Mouse (Mus musculus) heart, postnatal 36 days (tissue): ENCODE results near the gene Cd1d1. TPM values are rescaled to one million over a fixed set of nuclear protein-coding genes. Genes with fewer than 3 reads are reported as not detected.
"Not testable (repeated sequence)": the region's sequence is repeated elsewhere in the genome, so short reads cannot be mapped to it uniquely, and the experiment has no call there.

Experiments
- DNase-seq, 2 experiments: peaks; one replicate each; pipeline ENCODE4 v3.0.0; 2021 to 2022
- intact Hi-C: fragments of 180-260 bp; cut with DNase I; formaldehyde crosslinking; loops from one replicate; pipeline ENCODE4 v1.15.1; 2025
- total RNA-seq, 2 experiments: library from RNA; stranded (reverse); gene quantifications; 2 replicates each; pipeline ENCODE4 v1.2.3; 2021

Cd1d1 gene
- total RNA-seq = 1 to 10 TPM; 2.5 to 3.2 TPM

DNA sequence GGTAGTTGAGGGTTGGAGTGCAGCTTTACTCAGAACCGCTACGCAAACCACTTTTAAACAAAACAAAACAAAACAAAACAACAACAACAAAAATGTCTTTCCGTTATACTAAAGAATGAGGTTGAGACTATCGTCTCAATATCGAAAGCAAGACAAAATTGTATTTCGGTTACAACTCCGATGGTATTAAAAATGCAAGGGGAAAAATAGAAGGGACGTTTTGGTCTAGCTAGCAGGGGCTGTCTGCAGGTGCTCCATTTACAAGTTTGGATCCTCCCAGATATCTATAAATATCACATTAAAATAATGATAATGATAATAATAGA lies at the start of gene Cd1d1:
Gene Cd1d1 (minus strand): TSS at position 27 of the 326 bp plus-strand sequence.
- DNase-seq = no peak
- intact Hi-C loops = no loop called here

DNA sequence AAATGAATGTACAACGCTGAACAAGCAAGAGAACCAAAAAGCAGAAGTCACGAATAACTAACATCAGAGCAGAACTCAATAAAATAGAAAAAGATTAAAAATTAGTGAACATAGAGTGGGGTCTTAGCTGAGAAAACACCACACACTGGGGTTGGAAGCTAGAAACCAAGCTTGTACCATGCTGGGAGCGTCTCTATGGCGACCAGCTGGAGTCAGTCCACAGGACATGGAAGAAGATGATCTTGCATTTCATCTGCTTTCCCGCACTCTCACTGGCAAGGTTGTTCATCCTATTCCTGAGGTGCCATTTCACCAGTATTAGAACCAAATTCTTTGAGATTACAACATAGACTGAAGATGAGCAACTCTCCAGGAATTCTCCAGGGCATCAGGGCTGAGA lies 48.6 kb upstream of the Cd1d1 start:
- DNase-seq = no peak
- intact Hi-C loops = no loop called here

DNA sequence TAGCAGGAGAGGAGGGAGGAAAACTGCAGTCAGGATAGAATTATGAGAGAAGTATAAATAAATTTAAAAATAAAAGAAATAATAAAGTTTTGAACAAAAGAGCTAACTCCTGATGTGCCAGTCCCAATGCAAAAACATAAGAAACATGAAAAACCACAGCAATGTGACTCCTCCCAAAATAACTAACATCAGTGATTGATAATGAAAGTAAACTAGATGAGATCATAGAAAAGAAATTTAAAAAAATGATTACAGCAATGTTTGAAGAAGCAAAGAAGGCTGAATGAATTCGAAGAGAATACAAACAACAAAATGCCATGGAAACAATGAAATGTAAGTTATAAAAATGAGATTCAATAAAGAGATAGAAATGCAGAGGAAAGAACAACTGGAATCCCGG lies 42.5 kb upstream of the Cd1d1 start:
- DNase-seq = no peak

DNA sequence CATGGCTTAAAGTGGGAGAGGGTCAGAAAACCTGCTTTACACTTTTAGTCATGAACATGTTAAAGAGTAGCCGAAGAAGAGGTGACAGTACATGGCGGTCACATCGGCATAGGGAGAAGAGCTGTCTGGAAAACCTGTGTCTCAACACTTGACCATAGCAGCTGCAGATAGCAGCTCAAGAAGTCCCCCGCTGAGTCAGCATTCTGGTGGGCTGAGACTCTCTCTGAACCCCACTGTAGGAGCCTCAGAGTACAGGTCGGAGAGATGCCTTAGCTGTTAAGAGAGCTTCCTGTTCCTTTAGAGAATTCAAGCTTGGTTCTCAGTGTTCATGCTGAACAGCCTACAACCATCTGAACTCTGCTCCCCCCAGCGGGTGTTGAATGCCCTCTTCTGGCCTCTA lies 39.3 kb upstream of the Cd1d1 start:
- intact Hi-C loops = loop anchor here (10.0 kb wide), 2 partner anchors 266 to 526 kb away; no protein-coding TSS in a partner anchor

More for the DNA sequence above, 42.5 kb upstream of the Cd1d1 start:
- intact Hi-C loops = no loop called here

DNA sequence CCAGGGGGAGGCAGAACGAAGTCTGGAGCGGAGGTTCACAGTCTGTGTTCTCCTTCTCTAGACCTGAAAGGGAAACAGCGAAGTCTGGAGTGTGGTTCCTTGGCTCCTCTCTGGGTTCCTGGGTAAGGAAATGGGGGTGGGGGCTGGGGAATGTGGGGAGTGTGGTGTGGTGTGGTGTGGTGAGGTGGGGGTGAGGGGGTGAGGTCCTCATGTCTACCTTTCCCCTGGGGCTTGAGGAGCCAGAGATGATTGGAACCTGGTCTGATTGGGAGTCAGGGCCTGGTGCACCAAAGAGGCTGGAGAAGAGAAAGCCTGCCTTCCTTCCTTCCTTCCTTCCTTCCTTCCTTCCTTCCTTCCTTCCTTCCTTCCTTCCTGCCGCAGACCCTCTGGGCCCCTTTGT lies 34.8 kb upstream of the Cd1d1 start:
- intact Hi-C loops = loop anchor here (10.0 kb wide), 2 partner anchors 271 to 531 kb away; no protein-coding TSS in a partner anchor
- DNase-seq = no peak

More for the DNA sequence above, 39.3 kb upstream of the Cd1d1 start:
- no peak for DNase-seq

DNA sequence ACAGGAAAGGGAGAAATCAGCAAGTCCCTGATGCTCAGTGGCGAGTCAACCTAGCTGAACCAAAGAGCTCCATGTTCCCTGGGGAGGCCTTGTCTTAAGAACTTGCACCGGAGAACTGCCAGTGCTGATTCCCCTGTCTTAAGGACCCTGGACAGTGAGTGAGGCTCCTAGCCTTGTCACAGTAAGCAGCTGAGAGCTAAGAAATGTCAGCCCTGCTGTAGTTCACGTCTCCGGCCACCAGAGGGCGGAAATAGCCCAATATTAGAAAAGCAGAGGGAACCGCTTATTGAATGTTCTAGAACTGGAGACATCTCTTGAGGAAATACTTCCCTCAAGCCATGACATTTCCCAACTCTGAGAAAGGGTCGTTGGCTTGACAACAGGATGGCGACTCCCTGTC lies 34.1 kb upstream of the Cd1d1 start:
- peak; percentile 72 to 82 for DNase-seq
- intact Hi-C loops = loop anchor here (1.0 to 10.0 kb wide), 3 partner anchors 142 to 531 kb away; no protein-coding TSS in a partner anchor

DNA sequence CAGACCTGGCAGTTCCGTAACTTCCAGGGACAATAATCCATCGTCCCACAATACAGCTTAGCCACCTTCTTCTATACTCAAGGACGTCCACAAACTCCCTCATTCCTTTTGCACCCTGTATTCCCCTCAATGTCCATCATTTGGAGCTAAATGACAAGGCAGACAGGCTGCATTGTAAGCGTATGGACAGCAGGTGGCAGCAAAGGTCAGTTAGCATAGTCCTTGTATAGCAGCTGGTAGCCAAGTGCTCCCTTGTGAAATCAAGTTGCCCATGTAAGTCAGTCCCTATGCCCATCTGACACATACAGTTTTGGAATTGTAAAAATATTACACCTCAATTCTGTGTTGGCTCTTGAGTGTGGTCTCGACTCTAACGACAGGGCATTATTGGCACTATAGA lies 31.6 kb upstream of the Cd1d1 start:
- intact Hi-C loops = loop anchor here (2.0 to 10.0 kb wide), 4 partner anchors 52 to 534 kb away; no protein-coding TSS in a partner anchor
- peak; percentile 46 to 63 for DNase-seq

DNA sequence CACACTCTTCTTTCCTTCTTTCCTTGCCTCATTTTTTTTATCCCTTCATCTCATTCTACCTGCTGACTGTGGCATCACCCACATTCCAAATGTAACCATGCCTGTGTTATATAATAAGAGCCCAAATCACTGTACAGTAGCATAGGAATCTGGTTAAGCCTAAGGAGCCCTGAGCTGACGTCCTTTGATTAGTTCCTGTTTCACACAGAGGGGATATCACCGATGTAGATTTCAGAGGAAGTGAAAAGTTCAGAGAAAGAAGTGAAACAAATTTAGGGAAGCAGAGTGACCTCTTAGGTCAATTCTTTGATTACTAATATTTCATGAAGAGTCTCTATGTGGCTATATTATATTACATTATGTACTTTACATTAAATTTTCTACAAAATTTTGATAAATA lies 18.5 kb upstream of the Cd1d1 start:
- no peak for DNase-seq
- intact Hi-C loops = no loop called here

DNA sequence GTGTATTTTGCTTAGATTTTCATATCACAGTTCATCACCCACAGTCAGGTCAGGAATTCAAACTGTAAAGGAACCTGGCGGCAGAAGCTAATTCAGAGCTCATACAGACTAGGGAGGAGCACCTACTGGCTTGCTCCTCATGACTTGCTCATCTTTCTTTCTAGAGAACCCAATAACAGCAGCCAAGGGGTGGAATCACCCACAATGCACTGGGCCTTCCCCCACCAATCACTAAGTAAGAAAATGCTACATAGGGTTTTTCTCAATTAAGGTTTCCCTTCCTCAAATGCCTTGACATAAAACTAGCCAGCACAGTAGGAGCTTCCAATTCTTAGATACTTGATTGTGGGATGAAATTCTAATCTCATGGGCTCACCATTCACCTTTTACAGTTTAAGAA lies 17.8 kb upstream of the Cd1d1 start:
- DNase-seq = no peak
- intact Hi-C loops = no loop called here

DNA sequence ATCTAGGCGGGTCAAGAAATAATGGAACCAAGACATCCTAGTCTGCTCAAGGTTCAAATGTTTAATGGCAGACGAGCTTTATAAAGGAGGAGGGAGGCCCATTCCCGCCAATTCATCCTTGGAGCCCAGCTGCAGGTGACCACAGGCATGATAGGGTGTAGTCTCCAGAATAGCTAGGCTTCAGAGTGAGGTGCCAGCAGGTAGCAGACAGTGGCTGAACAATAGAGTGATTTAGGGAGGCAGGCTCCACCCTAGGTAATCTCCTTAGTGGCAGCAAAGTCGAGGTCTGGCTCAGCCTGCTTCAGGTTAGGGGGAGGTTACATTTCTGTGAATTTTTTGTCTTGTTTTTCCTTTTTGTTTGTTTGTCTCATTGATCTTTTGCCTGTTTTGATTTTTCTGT lies 16.7 kb upstream of the Cd1d1 start:
- DNase-seq = no peak

DNA sequence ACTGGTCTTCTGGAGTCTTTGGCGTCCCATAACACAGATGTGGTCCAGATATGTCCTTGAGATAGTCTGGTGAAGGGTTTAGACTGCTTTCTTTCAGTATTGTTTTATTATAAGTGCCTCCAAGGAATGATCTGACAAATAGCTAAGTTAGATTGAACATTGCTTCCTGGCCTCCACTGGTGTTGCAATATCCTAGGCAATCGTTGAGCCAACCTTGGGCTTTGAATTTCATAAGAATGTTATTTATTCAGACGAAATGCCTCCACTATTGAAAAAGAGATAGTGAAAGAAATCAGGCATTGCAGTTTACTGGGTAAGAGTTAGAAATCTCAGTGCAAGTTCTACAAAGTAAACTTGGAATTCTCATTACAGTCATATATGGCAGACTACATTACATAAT lies 13.2 kb upstream of the Cd1d1 start:
- DNase-seq, intact Hi-C loops: not testable (repeated sequence)

More for the DNA sequence above, 16.7 kb upstream of the Cd1d1 start:
- intact Hi-C loops = no loop called here

DNA sequence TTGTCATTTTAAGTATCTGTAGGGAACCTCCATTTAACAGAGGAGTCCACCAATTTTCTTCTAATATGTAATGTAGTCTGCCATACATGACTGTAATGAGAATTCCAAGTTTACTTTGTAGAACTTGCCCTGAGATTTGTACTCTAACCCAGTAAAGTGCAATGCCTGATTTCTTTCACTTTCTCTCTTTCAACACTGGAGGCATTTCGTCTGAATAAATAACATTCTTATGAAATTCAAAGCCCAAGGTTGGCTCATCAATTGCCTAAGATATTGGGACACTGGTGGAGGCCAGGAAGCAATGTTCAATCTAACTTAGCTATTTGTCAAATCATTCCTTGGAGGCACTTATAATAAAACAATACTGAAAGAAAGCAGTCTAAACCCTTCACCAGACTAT lies 9.0 kb upstream of the Cd1d1 start:
- intact Hi-C loops, DNase-seq: not testable (repeated sequence)

DNA sequence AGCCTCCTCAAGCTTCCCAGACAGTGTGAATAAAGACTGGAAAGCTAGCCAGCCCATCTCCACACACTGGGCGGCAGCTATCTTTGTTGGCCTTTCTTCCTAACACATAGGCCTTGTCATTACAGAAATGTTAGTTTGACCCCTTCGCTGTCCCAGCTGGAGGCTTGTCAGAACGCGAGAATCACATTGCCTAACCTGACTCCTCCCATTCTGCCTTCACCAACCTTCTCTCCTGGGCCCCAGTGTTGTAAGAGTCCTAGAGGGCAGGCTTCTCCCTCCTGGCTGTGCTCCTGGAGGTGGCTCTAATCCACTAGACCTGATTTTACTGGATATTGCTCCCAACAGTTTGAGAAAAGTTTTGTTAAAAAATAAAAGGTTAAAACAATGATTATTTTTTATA lies 1.4 kb upstream of the Cd1d1 start:
- DNase-seq = no peak
- intact Hi-C loops = no loop called here

DNA sequence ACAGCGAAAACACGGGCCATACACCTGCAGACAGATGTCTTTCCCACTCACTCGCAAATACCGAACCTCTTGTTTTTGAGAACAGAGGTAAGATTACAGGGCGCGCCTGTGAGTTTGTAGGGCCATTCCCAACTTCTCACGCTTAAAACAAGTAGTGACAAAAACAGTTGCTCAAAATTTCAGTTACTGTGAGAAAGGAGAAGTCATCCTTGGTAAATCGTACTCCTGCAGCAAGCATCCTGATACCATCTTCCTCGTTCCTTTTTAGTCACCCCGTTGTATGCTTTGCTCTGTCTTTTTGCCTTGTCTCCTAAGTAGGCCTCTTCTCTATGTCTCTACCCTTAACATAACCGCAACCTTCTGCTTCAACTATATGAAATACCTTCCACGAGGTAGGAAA lies 810 bp upstream of the Cd1d1 start:
- no peak for DNase-seq
- intact Hi-C loops = no loop called here

DNA sequence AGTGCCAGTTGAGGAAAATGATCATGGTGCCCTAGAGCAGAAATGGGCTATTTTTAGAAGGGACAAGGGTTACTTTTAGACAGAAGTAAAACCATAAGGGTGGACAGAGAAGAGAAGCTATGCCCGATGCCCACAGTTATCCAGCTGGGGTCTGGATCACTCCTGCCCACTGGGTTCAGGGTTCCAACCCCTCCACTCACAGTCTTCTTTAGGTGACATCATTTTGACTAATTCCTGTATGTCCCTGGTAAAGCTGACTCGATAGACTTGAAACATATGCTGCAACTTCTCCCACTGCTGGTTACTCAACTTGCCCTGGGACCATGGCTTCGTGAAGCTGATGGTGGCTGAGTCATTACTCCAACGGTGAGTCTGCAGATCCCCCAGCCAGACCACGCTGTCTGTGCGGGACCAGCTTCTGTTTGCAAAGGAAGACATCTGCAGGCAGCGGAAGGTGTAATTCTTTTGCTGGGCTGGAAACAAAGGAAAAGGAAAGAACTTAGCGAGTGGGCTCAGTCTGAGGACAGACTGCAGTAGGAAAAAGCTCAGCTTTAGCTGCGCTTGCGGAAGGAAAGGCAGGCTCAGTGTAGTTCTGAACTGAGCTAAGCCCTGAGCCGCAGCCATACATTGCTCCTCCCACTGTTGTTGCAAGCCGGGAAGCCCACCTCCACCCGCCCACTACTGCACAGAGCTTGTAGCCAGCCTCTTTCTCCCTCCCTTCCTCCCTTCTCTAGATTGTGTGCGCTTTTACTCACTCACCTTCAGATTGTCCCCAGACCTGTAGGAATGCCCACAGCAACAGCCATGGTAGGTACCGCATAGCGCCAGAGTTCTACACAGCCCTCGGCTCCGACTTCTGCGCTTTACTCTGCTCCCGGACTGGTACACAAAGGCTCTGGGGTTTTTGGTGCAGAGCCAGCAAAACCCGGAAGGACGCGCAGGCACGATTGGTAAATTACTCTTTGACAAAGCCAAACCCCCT lies 517 bp downstream of the Cd1d1 start:
- peak; percentile 78 to 79 for DNase-seq
- intact Hi-C loops = loop anchor here (1.0 kb wide), 1 partner anchor 8 kb away; no protein-coding TSS in a partner anchor

DNA sequence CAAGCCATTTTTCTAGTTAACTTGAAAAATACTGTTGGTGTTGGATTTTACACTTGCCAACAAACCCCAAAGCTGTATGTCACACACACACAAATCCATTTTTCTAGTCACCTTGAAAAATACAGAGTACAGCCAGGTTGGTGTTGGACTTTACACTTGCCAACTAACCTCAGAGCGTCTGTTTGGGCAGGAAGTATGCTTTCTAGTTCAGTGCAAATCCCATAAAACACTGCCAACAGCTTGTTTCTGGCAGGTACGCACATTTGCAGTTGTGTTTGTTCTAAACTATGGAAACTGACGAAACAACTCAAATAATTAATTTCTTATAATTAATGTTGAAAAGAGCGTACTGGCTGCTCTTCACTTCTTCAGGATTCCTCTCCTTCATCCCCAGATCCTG lies 3.1 kb downstream of the Cd1d1 start:
- intact Hi-C loops = no loop called here
- no peak for DNase-seq

DNA sequence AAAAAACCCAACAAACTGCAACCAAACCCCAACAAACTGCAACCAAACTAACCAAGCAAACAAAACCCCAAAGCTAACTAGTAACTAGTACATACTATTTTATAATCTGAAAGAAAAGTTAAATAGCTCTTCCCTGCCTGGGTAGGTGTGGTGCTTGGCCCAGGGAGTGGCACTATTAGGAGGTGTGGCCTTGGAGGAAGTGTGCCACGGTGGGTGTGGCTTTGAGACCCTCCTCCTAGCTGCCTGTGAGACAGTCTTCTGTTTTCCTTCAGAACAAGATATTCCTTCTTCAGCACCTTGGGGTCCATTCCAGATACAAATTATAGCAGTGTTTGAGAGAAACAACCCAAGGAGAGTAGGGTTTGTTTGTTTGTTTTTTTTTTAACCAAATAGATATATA lies 3.9 kb downstream of the Cd1d1 start:
- no peak for DNase-seq
- intact Hi-C loops = no loop called here

DNA sequence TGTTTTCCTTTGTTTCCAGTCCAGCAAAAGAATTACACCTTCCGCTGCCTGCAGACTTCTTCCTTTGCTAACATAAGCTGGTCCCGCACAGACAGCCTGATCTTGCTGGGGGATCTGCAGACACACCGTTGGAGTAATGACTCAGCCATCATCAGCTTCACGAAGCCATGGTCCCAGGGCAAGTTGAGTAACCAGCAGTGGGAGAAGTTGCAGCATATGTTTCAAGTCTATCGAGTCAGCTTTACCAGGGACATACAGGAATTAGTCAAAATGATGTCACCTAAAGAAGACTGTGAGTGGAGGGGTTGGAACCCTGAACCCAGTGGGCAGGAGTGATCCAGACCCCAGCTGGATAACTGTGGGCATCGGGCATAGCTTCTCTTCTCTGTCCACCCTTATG lies 12.3 kb downstream of the Cd1d1 start:
- intact Hi-C loops, DNase-seq: not testable (repeated sequence)

DNA sequence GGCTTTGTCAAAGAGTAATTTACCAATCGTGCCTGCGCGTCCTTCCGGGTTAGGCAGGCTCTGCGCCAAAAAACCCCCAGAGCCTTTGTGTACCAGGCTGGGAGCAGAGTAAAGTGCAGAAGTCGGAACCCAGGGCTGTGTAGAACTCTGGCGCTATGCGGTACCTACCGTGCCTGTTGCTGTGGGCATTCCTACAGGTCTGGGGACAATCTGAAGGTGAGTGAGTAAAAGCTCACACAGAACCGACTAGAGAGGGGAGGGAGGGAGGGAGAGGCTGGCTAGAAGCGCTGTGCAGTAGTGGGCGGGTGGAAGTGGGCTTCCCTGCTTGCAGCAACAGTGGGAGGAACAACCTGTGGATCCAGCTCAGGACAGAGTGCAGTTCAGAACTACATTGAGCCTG lies 12.8 kb downstream of the Cd1d1 start:
- intact Hi-C loops = no loop called here
- DNase-seq = no peak

DNA sequence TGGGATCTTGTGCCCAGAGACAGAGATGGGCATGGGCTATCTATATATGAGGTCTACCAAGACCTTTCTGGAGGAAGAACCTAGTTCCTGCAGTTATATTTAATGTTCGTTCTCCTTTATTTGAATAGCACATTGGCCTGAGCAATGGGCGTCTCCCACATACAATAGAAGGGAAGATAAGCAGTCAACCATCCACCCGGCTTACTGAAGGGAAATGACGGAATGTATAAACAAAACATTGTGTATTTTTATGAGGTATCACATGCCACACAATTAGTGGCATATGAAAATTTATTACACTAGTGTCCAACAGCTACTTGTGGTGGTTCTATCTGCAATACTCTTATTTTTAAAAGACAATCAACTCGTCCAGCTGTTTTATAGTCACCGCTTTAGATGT lies 15.9 kb downstream of the Cd1d1 start:
- intact Hi-C loops = no loop called here
- no peak for DNase-seq

DNA sequence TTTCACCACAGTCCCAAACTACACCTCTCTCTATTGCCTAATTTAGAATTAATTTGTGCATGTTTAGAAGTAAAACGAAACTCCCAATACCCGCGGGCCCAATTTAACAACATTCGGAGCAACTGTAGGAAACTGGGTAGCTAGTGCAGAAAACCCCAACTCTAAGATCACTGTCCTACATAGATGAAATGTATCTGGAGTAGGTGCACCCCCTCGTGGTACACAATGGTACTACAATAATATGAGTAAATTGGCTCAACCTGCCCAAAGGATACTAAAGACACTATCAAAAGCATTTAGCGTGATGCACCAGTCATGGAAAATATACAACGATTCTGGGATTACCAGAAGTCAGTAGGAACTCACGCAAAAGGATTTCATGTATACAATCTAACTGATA lies 22.7 kb downstream of the Cd1d1 start:
- DNase-seq = peak; percentile 49
- intact Hi-C loops = loop anchor here (1.0 to 10.0 kb wide), 3 partner anchors 144 to 652 kb away; no protein-coding TSS in a partner anchor

DNA sequence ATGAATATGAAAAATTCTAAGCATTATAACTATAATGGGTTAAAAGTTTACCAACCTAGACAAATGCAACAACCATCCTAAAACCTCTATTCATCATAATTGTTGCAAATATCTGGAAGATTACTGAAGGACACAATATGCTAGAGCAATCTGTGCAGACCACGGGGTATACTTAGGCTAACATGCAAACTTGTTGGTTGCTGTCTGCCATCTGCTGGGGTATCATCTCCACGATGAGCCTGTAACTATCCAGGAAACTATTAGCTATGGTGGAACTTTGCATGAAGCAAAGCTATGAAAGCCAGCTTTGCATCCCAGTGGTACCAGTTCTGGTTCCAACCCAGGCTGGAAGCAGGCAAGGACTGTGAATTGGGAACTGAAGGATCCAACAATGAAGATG lies 24.1 kb downstream of the Cd1d1 start:
- DNase-seq = no peak
- intact Hi-C loops = loop anchor here (5.0 to 10.0 kb wide), 2 partner anchors 143 to 650 kb away; no protein-coding TSS in a partner anchor
